Mouse (Mus musculus): Measurements from ENCODE around the gene Stxbp4. TPM values are rescaled to one million over a fixed set of nuclear protein-coding genes. Genes with fewer than 3 reads are reported as not detected.

Stxbp4 gene
- total RNA-seq, 2 experiments from 2014 or later: 10.1 to 10.2 TPM

- intact Hi-C loops (cut with DNase I): no loop called here
- no peak for DNase-seq
Measured at GRCm38 (mm10) chr11:90484750-90485637, 152.9 kb downstream of the Stxbp4 start.

- DNase-seq: no peak
- intact Hi-C loops (cut with DNase I): no loop called here
Measured at GRCm38 (mm10) chr11:90483766-90484165, 154.1 kb downstream of the Stxbp4 start.

- peak; percentile 46 for DNase-seq
- intact Hi-C loops (cut with DNase I): no loop called here
Measured at GRCm38 (mm10) chr11:90481828-90482227, 156.1 kb downstream of the Stxbp4 start.

- DNase-seq: peak; percentile 35
- intact Hi-C loops (cut with DNase I): no loop called here
Measured at GRCm38 (mm10) chr11:90470271-90470670, 167.6 kb downstream of the Stxbp4 start.

- no peak for DNase-seq
- intact Hi-C loops (cut with DNase I): no loop called here
Measured at GRCm38 (mm10) chr11:90464046-90464595, 173.8 kb downstream of the Stxbp4 start.

GRCm38 (mm10) chr11:90460458-90460857 lies 177.4 kb downstream of the Stxbp4 start:
- intact Hi-C loops (cut with DNase I): no loop called here

GRCm38 (mm10) chr11:90452134-90452533 lies 185.8 kb downstream of the Stxbp4 start:
- intact Hi-C loops (cut with DNase I): no loop called here

More at GRCm38 (mm10) chr11:90460458-90460857, 177.4 kb downstream of the Stxbp4 start:
- no peak for DNase-seq

GRCm38 (mm10) chr11:90451506-90451905 lies 186.4 kb downstream of the Stxbp4 start:
- DNase-seq: no peak
- intact Hi-C loops (cut with DNase I): no loop called here

More at GRCm38 (mm10) chr11:90452134-90452533, 185.8 kb downstream of the Stxbp4 start:
- no peak for DNase-seq

GRCm38 (mm10) chr11:90442462-90442861 lies 195.4 kb downstream of the Stxbp4 start:
- intact Hi-C loops (cut with DNase I): no loop called here
- DNase-seq: no peak

GRCm38 (mm10) chr11:90440851-90441250 lies 197.0 kb downstream of the Stxbp4 start:
- DNase-seq: no peak
- intact Hi-C loops (cut with DNase I): no loop called here

- intact Hi-C loops (cut with DNase I): no loop called here
- DNase-seq: no peak
Measured at GRCm38 (mm10) chr11:90438768-90439167, 199.1 kb downstream of the Stxbp4 start.

Other genes starting within 250 kb of the Stxbp4 start
- gene Hlf, start 247.2 kb downstream of the Stxbp4 start, total RNA-seq (2021): 10 to 100 TPM; 24.6 to 26.3 TPM
- gene Cox11, start 89 bp upstream of the Stxbp4 start, total RNA-seq (2021): 10 to 100 TPM; 24.6 to 27.9 TPM
- gene Tom1l1, start 50.3 kb upstream of the Stxbp4 start, total RNA-seq (2021): 10 to 100 TPM; 15.1 to 15.8 TPM